Comparison of ENCODE assay signal across 14 mouse cellular contexts in genomic region chr2:157010121-157010520, GRCm38 (mm10). TPM values are rescaled to one million over a fixed set of nuclear protein-coding genes. Genes with fewer than 3 reads are reported as not detected.
DNase-seq lines count a peak whose midpoint lies in the region; ATAC-seq lines count a peak whose summit lies in the region.
"Had no signal": no experiment of that assay in that cellular context is flagged by ENCODE, and none has a peak within 500 bp of the region (broad histone marks: within the 10 kb centered on the region; RNA-seq: fewer than 3 reads in every experiment).

No protein-coding gene starts in this region.

- intact Hi-C loops in left cerebral cortex, postnatal 36 days (cut with DNase I), result no loop called here

- ATAC-seq in frontal cortex, adult (ENCODE audit: low TSS enrichment), result peak; percentile 48

- no peak for DNase-seq in frontal cortex, postnatal 25 days (ENCODE audit: low spot score in 2 of 2)
- DNase-seq in left cerebral cortex, postnatal 36 days (ENCODE audit: low spot score in 2 of 2), result peak; percentile 31 to 40
- no peak for DNase-seq in left cerebral cortex, adult 11 months (ENCODE audit: low spot score)
- peak; percentile 65 for DNase-seq in 416B (ENCODE audit: low read depth)
- peak; percentile 34 for DNase-seq in forelimb bud, embryonic 11.5 days (ENCODE audit: low read depth, low spot score)
- no peak for DNase-seq in ovary, postnatal 14 days (ENCODE audit: low spot score)
- no peak for DNase-seq in adrenal gland, adult 18-20 months (ENCODE audit: low spot score in 2 of 2)
- DNase-seq: adrenal gland, postnatal 10 days; B cell, adult 2 months; cerebellum, adult 9-10 months; heart, postnatal 10 days; kidney, adult 8-10 months; thymus, adult 18-20 months had no signal

RNA-seq across cellular contexts. Expression of gene Dsn1, which starts 3.2 kb away (rescaled TPM):
- 1 to 10 TPM; 6.5 to 7.5 TPM for total RNA-seq in left cerebral cortex, postnatal 36 days (2021)
- 1 to 10 TPM; 2.8 to 3.8 TPM for total RNA-seq in adrenal gland, adult 18-20 months (2021)

RNA-seq across cellular contexts. Expression of gene Ndrg3, which starts 18.3 kb away (rescaled TPM):
- total RNA-seq in left cerebral cortex, postnatal 36 days (2021), result 100 to 1,000 TPM; 495 to 546 TPM
- 10 to 100 TPM; 61.0 to 87.7 TPM for total RNA-seq in adrenal gland, adult 18-20 months (2021)

Comparison
In these comparisons a context has a peak if more than half of its experiments do, and no peak if none do; other contexts are left out.
1. DNase-seq: peak in left cerebral cortex, postnatal 36 days (2 of 2), 416B (single experiment) and forelimb bud, embryonic 11.5 days (single experiment); none in frontal cortex, postnatal 25 days (0 of 2), left cerebral cortex, adult 11 months (single experiment), ovary, postnatal 14 days (single experiment) and adrenal gland, adult 18-20 months (0 of 2).
2. RNA of gene Ndrg3, which starts 18.3 kb away (total RNA-seq): 495 to 546 TPM in left cerebral cortex, postnatal 36 days; 61.0 to 87.7 TPM in adrenal gland, adult 18-20 months; every median in the first group is over 4 times any median in the second.